18 mouse cellular contexts compared by ENCODE assay signal in genomic region chrX:104208701-104209100, GRCm38 (mm10). TPM values are rescaled to one million over a fixed set of nuclear protein-coding genes. Genes with fewer than 3 reads are reported as not detected.
DNase-seq lines count a peak whose midpoint lies in the region; ATAC-seq and TF ChIP-seq lines count a peak whose summit lies in the region.
"Had no signal": no experiment of that assay in that cellular context is flagged by ENCODE, and none has a peak within 500 bp of the region (broad histone marks: within the 10 kb centered on the region; RNA-seq: fewer than 3 reads in every experiment).

No protein-coding gene starts in this region.

- DNase-seq in heart, postnatal 10 days, result peak; percentile 5 to 12
- peak; percentile 13 for DNase-seq in lung, postnatal 10 days
- no peak for DNase-seq in lung, adult 2 months
- DNase-seq in NIH3T3 (ENCODE audit: low read depth), result peak; percentile 43
- DNase-seq in induced T-regulatory cell, adult 2 months (ENCODE audit: low read depth), result peak; percentile 2
- no peak for DNase-seq in left cerebral cortex, postnatal 14 days (ENCODE audit: low spot score in 2 of 2)
- no peak for DNase-seq in cerebellum, postnatal 36 days
- DNase-seq: left cerebral cortex, postnatal 4 days; right cerebral cortex, adult 18-20 months; thymus, postnatal 25 days had no signal

- H3K4me1 ChIP-seq in heart, embryonic 12.5 days (replicated peaks), result no peaks in the 10 kb centered on the region
- H3K4me1 ChIP-seq in lung, adult 2 months (ENCODE audit: control insufficient read depth, insufficient read depth, low read length), result no peaks in the 10 kb centered on the region
- H3K4me1 ChIP-seq: heart, embryonic 13.5 days; lung, embryonic 15.5 days; midbrain, embryonic 12.5 days; neural tube, embryonic 13.5 days had no signal

- no peak overlapping the region for H3K9ac ChIP-seq in heart, embryonic 12.5 days
- H3K9ac ChIP-seq: heart, embryonic 13.5 days; lung, embryonic 15.5 days; midbrain, embryonic 12.5 days; neural tube, embryonic 13.5 days had no signal

- H3K4me3 ChIP-seq in heart, embryonic 12.5 days, result no peak overlapping the region
- H3K4me3 ChIP-seq in lung, adult 2 months (replicated peaks; ENCODE audit: extremely low read depth, low read depth, low read length), result no peak overlapping the region
- H3K4me3 ChIP-seq: heart, embryonic 13.5 days; lung, embryonic 15.5 days; midbrain, embryonic 12.5 days; neural tube, embryonic 13.5 days had no signal

- no peak overlapping the region for H3K27ac ChIP-seq in heart, embryonic 12.5 days (ENCODE audit: poor library complexity, severe bottlenecking)
- H3K27ac ChIP-seq: heart, embryonic 13.5 days; hindbrain, postnatal 0 days; lung, embryonic 15.5 days; midbrain, embryonic 12.5 days; neural tube, embryonic 13.5 days had no signal

- no peak overlapping the region for H3K4me2 ChIP-seq in heart, embryonic 12.5 days
- H3K4me2 ChIP-seq: heart, embryonic 13.5 days; lung, embryonic 15.5 days; midbrain, embryonic 12.5 days; neural tube, embryonic 13.5 days had no signal

- H3K27me3 ChIP-seq in heart, embryonic 12.5 days (replicated peaks), result 0 out of 2 replicates have a peak, but pooled peaks cover 4% of the 10 kb centered on the region
- H3K27me3 ChIP-seq: CH12.LX; lung, embryonic 15.5 days had no signal

- intact Hi-C loops in heart, postnatal 10 days (cut with DNase I), result no loop called here
- intact Hi-C loops in left cerebral cortex, postnatal 14 days (cut with DNase I), result loop anchor here (10.0 kb wide), 1 partner anchor 276 kb away; the partner anchor contains the start of gene Uprt

- WGBS in heart, embryonic 12.5 days, result 58% methylated on average over 2 of the region's 2 CpGs
- 61% methylated on average over 2 of the region's 2 CpGs for WGBS in lung, adult 2 months

- no peaks in the 10 kb centered on the region for H3K9me3 ChIP-seq in heart, embryonic 12.5 days (replicated peaks)
- H3K9me3 ChIP-seq: heart, embryonic 13.5 days; lung, embryonic 15.5 days; midbrain, embryonic 12.5 days; neural tube, embryonic 13.5 days had no signal

- ATAC-seq in heart, embryonic 12.5 days (ENCODE audit: insufficient number of reproducible peaks, low FRiP score), result no peak
- ATAC-seq: hindbrain, postnatal 0 days had no signal

- TF ChIP-seq POLR2A in lung, adult 2 months (IDR thresholded peaks at IDR 0.05; ENCODE audit: borderline replicate concordance, extremely low read depth, low read depth, low read length), result no peak

- no peak for TF ChIP-seq CTCF in lung, adult 2 months (IDR thresholded peaks at IDR 0.05; ENCODE audit: insufficient read depth, low read length)

- no peaks in the 10 kb centered on the region for H3K36me3 ChIP-seq in heart, embryonic 12.5 days
- H3K36me3 ChIP-seq: heart, embryonic 13.5 days; lung, embryonic 15.5 days; midbrain, embryonic 12.5 days; neural tube, embryonic 13.5 days had no signal

RNA-seq across cellular contexts. Expression of gene Nexmif, which starts 7.7 kb away (rescaled TPM):
- total RNA-seq in heart, postnatal 10 days (2021), result 1 to 10 TPM; 1.0 to 1.3 TPM
- 1.7 TPM in 2 replicates for polyA plus RNA-seq in heart, embryonic 12.5 days (2016; fragmentation: Nextera tagmentation; extraction: Ambion mirVana)
- 0.71 and 0.87 TPM in 2 replicates for polyA plus RNA-seq in lung, adult 2 months (2012; rRNA removed)
- total RNA-seq in left cerebral cortex, postnatal 14 days (2021), result 10 to 100 TPM; 33.3 to 37.5 TPM
- total RNA-seq: CH12.LX; common myeloid progenitor, adult 5-6 weeks had no signal

Comparison
In these comparisons a context has a peak if more than half of its experiments do, and no peak if none do; other contexts are left out.
1. DNase-seq: peak in heart, postnatal 10 days (2 of 2), lung, postnatal 10 days (single experiment), NIH3T3 (single experiment) and induced T-regulatory cell, adult 2 months (single experiment); none in lung, adult 2 months (single experiment), left cerebral cortex, postnatal 14 days (0 of 2) and cerebellum, postnatal 36 days (0 of 2).
2. RNA of gene Nexmif, which starts 7.7 kb away (total RNA-seq): 33.3 to 37.5 TPM in left cerebral cortex, postnatal 14 days; 1.0 to 1.3 TPM in heart, postnatal 10 days; every median in the first group is over 10 times any median in the second.